Mouse (Mus musculus): ENCODE data around the gene Kiss1r.

DNA sequence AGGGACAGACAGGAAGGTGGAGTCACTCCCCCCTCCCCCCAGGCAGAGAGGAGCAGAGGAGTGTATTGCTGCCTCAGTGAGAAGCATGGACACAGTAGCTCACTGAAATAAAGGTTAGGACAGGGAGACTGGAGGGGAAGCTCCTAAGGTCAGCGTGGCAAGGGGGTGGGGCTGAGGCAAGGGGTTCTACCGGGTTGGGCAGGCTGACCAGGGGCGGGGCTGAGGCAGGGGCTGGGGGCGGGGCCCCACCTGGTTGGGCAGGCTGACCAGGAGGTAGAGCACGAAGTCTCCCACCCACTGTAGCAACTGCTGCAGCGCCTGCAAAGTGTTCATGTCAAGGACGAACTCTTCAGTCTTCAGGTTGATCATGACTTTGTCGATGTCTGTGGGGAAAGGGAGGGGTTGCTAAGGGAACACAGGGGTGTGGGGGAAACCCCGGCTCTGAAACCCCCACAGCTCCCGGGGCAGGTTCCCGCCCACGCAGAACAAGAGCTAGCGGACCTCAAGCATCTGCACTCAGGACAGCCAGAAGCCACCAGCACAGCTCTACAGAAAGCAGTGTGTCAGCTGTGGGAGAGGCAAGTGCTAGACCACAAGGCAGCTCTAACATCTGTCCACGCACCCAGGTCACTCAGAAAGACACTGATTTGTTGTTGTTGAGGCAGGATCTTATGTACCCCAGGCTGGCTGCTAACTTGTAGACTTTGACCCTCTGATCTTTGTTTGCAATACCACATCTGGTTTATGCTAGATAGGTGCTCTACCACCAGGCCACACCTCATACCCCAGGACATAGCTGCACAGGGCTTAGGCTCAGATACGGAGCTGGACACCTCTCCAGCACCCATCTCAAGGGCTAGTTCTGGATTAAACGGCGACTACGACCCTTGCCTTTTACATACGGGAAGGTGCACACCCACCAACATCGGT, 19.2 kb upstream of the Kiss1r start:
- no peak for TF ChIP-seq CTCF (IDR thresholded peaks at IDR 0.05)
- no peak for TF ChIP-seq EP300 (IDR thresholded peaks at IDR 0.05)
